Mouse (Mus musculus) midbrain, embryonic 16.5 days (tissue): Measurements from ENCODE around the gene Hikeshi. TPM values are rescaled to one million over a fixed set of nuclear protein-coding genes. Genes with fewer than 3 reads are reported as not detected.

Experiments
- polyA plus RNA-seq: library from polyadenylated mRNA; unstranded; fragments of >200 nt; fragmentation: Nextera tagmentation; extraction: Ambion mirVana; gene quantifications from 2 replicates; pipeline ENCODE4 v1.2.1, GENCODE M21; 2015

The Hikeshi gene
- polyA plus RNA-seq, 1 experiment from 2014 or later: 136 TPM

Other genes starting within 250 kb of the Hikeshi start
- gene Ccdc81, start 37.6 kb downstream of the Hikeshi start, polyA plus RNA-seq: 1.1 and 1.6 TPM in 2 replicates
- gene Eed, start 39.8 kb upstream of the Hikeshi start, polyA plus RNA-seq: 24.4 and 25.7 TPM in 2 replicates
- gene Picalm, start 189.0 kb upstream of the Hikeshi start, polyA plus RNA-seq: 38.9 and 45.5 TPM in 2 replicates